Mouse (Mus musculus) adrenal gland, adult 8-10 months (tissue): ENCODE data around the gene Hsd3b5. TPM values are rescaled to one million over a fixed set of nuclear protein-coding genes. Genes with fewer than 3 reads are reported as not detected.
"Not testable (repeated sequence)": the region's sequence is repeated elsewhere in the genome, so short reads cannot be mapped to it uniquely, and the experiment has no call there.

Experiments used
- DNase-seq: peaks from one replicate; pipeline ENCODE4 v3.0.0; 2022
- total RNA-seq, 4 experiments: library from RNA; stranded (reverse); gene quantifications; 2 replicates each; pipeline ENCODE4 v1.2.4; 2022

The Hsd3b5 gene
- total RNA-seq: not detected

GRCm38 (mm10) chr3:98630152-98630551, at the start of gene Hsd3b5:
Gene Hsd3b5, minus strand, starts transcription at chr3:98630252.
- no peak for DNase-seq

GRCm38 (mm10) chr3:98635145-98635544, 5.1 kb upstream of the Hsd3b5 start:
- DNase-seq: no peak

GRCm38 (mm10) chr3:98629633-98630032, 419 bp downstream of the Hsd3b5 start:
- DNase-seq: no peak

GRCm38 (mm10) chr3:98616786-98617185, 13.3 kb downstream of the Hsd3b5 start:
- DNase-seq: not testable (repeated sequence)

GRCm38 (mm10) chr3:98616244-98616643, 13.8 kb downstream of the Hsd3b5 start:
- not testable (repeated sequence) for DNase-seq

GRCm38 (mm10) chr3:98614406-98614927, 15.6 kb downstream of the Hsd3b5 start:
- not testable (repeated sequence) for DNase-seq

- no peak for DNase-seq
Observed at GRCm38 (mm10) chr3:98613963-98614362, 16.1 kb downstream of the Hsd3b5 start.

- DNase-seq: not testable (repeated sequence)
Observed at GRCm38 (mm10) chr3:98613540-98613939, 16.5 kb downstream of the Hsd3b5 start.

- no peak for DNase-seq
Observed at GRCm38 (mm10) chr3:98588707-98589106, 41.3 kb downstream of the Hsd3b5 start, which contains the start of gene Gm10681. Gene Gm10681, minus strand, starts transcription at chr3:98588807.

- DNase-seq: no peak
Observed at GRCm38 (mm10) chr3:98587721-98588120, 42.3 kb downstream of the Hsd3b5 start.

- not testable (repeated sequence) for DNase-seq
Observed at GRCm38 (mm10) chr3:98582622-98583021, 47.4 kb downstream of the Hsd3b5 start.

GRCm38 (mm10) chr3:98582202-98582601, 47.9 kb downstream of the Hsd3b5 start:
- DNase-seq: not testable (repeated sequence)

GRCm38 (mm10) chr3:98581024-98581423, 49.0 kb downstream of the Hsd3b5 start:
- not testable (repeated sequence) for DNase-seq

Other genes starting within 250 kb of the Hsd3b5 start
- 1 to 10 TPM; 5.8 to 9.4 (median 7.5) TPM for gene Zfp697, start 247.8 kb downstream of the Hsd3b5 start, total RNA-seq
- gene Gm4450, start 173.1 kb downstream of the Hsd3b5 start, total RNA-seq: not detected
- not detected for gene Hsd3b4, start 119.7 kb downstream of the Hsd3b5 start, total RNA-seq
- not detected for gene Gm10681, start 41.4 kb downstream of the Hsd3b5 start, total RNA-seq
- under 1 TPM in 3 of 4 experiments, not detected in 1; 0.16 to 0.28 (median 0.25) TPM for gene Hsd3b2, start 94.3 kb upstream of the Hsd3b5 start, total RNA-seq
- not detected for gene Hsd3b3, start 132.9 kb upstream of the Hsd3b5 start, total RNA-seq
- 100 to 1,000 TPM in 2 of 4 experiments, 10 to 100 TPM in 2; 62.5 to 342 (median 149) TPM for gene Hsd3b6, start 184.2 kb upstream of the Hsd3b5 start, total RNA-seq
- gene Hsd3b1, start 229.5 kb upstream of the Hsd3b5 start, total RNA-seq: over 10,000 TPM; 14,159 to 21,140 (median 16,040) TPM